Mouse (Mus musculus): Measurements from ENCODE around the gene Il23a. TPM values are rescaled to one million over a fixed set of nuclear protein-coding genes. Genes with fewer than 3 reads are reported as not detected.
"Not testable (repeated sequence)": the region's sequence is repeated elsewhere in the genome, so short reads cannot be mapped to it uniquely, and the experiment has no call there.

Il23a gene
- polyA plus RNA-seq, 1 experiment from 2014 or later = 0.04 TPM

DNA sequence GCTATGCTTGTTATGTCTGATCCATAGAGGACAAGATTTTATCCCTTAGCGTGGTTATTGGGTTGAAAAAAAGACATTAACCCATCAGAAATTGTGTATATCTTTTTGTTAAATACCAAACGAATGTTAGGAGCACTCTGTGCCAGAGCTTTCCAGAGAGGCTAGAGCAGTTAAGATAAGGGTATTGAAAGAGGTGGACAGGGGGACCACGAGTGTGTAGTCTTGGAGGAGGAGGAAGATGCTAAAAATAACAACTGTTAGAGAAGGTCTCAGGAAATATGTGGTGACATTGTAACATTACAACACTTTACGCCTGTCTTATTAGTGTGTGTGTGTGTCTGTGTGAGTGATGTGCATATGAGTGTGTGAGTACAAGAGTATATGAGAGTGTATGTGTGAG is 12.3 kb upstream of the Il23a start:
- ChIA-PET CTCF (no interaction called here), POLR2A (no interaction called here)
- in situ Hi-C loops (cut with MboI; ENCODE audit: low pct_unique_long_range_greater_than_20kb) = no loop called here
- ATAC-seq (no peak), DNase-seq (ENCODE audit: low read depth, low spot score) (no peak)
- TF ChIP-seq CTCF (IDR thresholded peaks at IDR 0.05) = no peak
- no peaks in the 10 kb centered on the region for H3K27me3 ChIP-seq

GRCm38 (mm10) chr10:128310177-128310576 is 11.6 kb upstream of the Il23a start:
- ChIA-PET POLR2A (no interaction called here), CTCF (no interaction called here)
- in situ Hi-C loops (cut with MboI; ENCODE audit: low pct_unique_long_range_greater_than_20kb) = no loop called here
- DNase-seq (ENCODE audit: low read depth, low spot score) (no peak), ATAC-seq (no peak)
- no peak for TF ChIP-seq CTCF (IDR thresholded peaks at IDR 0.05)
- no peaks in the 10 kb centered on the region for H3K27me3 ChIP-seq

DNA sequence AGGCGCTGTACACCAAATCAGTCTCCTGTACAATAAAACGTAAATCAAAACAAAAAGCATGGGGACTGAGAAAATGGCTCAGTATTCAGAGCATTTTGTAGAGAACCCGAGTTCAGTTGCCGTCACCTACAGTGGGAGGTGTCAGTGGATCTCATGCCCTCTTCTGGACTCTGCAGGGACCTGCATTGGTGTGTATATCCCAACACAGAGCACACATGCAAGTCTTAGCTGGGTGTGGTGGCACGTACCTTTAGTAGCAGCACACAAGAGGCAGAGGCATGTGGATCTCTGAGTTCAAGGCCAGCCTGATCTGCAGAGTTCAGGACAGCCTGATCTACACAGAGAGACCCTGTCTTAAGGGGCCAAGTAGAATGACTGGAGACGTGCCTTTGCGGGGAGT is 11.1 kb upstream of the Il23a start:
- CTCF ChIA-PET = interaction anchor here (0.9 kb wide), 1 partner anchor 26 kb away, joined by 3 read pairs; no protein-coding TSS in a partner anchor
- DNase-seq (ENCODE audit: low read depth, low spot score) (no peak), ATAC-seq (no peak)
- POLR2A ChIA-PET = no interaction called here
- in situ Hi-C loops (cut with MboI; ENCODE audit: low pct_unique_long_range_greater_than_20kb) = no loop called here
- H3K27me3 ChIP-seq = no peaks in the 10 kb centered on the region
- no peak for TF ChIP-seq CTCF (IDR thresholded peaks at IDR 0.05)

DNA sequence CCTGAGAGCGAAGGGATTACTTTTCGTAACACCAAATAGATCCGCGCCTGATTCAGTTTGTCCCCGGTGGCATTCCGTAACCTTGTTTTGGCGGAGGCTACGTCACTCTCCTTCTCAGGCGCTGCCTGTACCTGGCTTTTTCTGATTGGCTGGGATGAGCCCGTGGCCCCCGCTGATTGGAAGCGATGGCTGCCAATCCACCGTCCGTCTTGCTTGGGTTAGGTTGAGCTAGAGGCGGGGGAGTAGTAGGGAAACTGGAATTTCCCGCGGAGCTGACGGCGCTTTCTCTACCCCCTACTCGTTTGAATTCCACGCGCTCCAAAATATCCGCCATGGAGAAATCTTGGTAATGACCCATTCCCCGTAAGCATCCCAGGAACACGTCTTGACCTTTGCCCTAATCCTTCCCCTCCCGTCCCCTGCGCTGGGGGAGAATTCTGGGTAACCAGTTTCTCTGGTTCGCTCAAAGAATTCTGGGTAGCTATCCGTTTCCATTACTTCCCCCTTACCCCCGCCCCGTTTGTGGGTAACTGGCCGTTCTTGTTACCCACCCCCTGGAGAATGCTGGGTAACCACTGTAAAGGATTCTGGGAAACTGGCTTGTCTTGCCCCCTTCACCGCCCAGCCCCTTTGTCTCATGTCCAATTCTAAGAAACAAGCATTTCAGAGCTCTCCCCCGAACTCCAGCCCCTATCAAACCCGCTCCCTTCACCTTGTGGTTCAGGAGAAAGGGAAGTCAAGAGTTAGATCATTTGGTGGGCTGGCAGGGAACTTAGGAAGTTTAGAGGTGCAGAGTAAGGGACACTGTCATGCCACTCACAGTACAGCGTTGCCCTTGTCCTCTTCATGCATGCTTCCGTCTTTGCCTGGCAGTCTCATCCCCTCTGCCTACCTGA is 4.8 kb upstream of the Il23a start, which contains the start of gene Pan2:
Pan2 (plus strand) TSS at position 210 of the 896 bp plus-strand sequence.
- ChIA-PET POLR2A (interaction anchor here (1.1 to 1.3 kb wide), 2 partner anchors 11 to 12 kb away, joined by 3 to 7 read pairs; no protein-coding TSS in a partner anchor), CTCF (interaction anchor here (0.9 to 2.3 kb wide), 4 partner anchors 12 to 19 kb away, joined by 3 to 5 read pairs (median 4); partner anchors contain the start of gene Cnpy2)
- no peaks in the 10 kb centered on the region for H3K27me3 ChIP-seq
- peak; percentile 99 for ATAC-seq
- in situ Hi-C loops (cut with MboI; ENCODE audit: low pct_unique_long_range_greater_than_20kb) = no loop called here
- no peak for TF ChIP-seq CTCF (IDR thresholded peaks at IDR 0.05)
- DNase-seq (ENCODE audit: low read depth, low spot score) = peak; percentile 96

GRCm38 (mm10) chr10:128302785-128303125 is 4.2 kb upstream of the Il23a start:
- no peaks in the 10 kb centered on the region for H3K27me3 ChIP-seq
- DNase-seq (ENCODE audit: low read depth, low spot score) (no peak), ATAC-seq (no peak)
- POLR2A ChIA-PET = interaction anchor here (1.3 kb wide), 1 partner anchor 11 kb away, joined by 7 read pairs; no protein-coding TSS in a partner anchor
- TF ChIP-seq CTCF (IDR thresholded peaks at IDR 0.05) = no peak
- in situ Hi-C loops (cut with MboI; ENCODE audit: low pct_unique_long_range_greater_than_20kb) = no loop called here
- CTCF ChIA-PET = interaction anchor here (1.3 to 2.3 kb wide), 2 partner anchors 17 to 20 kb away, joined by 3 to 5 read pairs; partner anchors contain the start of gene Cnpy2

DNA sequence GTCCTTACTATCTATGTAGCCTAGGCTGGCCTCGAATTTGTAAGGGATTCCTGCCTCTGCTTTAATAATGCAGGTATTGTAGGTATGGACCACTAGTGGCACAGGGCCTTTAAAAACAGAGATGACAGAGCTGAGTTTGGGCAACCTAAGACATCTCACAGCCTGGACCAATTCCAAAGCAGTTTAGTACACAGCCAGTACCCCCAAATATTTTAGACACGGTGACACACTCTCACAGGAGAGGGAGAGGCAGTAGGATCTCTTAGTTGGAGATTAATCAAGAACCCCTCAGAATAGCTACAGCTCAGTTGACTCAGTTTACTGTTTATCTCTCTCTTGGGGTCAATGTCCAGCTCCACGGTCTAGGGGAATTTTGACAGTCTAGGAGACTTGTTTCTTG is 3.8 kb upstream of the Il23a start:
- ATAC-seq (no peak), DNase-seq (ENCODE audit: low read depth, low spot score) (no peak)
- H3K27me3 ChIP-seq = no peaks in the 10 kb centered on the region
- in situ Hi-C loops (cut with MboI; ENCODE audit: low pct_unique_long_range_greater_than_20kb) = no loop called here
- TF ChIP-seq CTCF (IDR thresholded peaks at IDR 0.05) = no peak
- POLR2A ChIA-PET = interaction anchor here (1.3 kb wide), 1 partner anchor 10 kb away, joined by 7 read pairs; no protein-coding TSS in a partner anchor
- CTCF ChIA-PET = interaction anchor here (1.0 to 1.3 kb wide), 2 partner anchors 17 to 20 kb away, joined by 3 read pairs; partner anchors contain the start of gene Cnpy2

GRCm38 (mm10) chr10:128298243-128298642 is 309 bp downstream of the Il23a start:
- POLR2A ChIA-PET = no interaction called here
- ATAC-seq (no peak), DNase-seq (ENCODE audit: low read depth, low spot score) (no peak)
- no peaks in the 10 kb centered on the region for H3K27me3 ChIP-seq
- CTCF ChIA-PET = interaction anchor here (1.6 kb wide), 1 partner anchor 15 kb away, joined by 4 read pairs; no protein-coding TSS in a partner anchor
- TF ChIP-seq CTCF (IDR thresholded peaks at IDR 0.05) = no peak
- in situ Hi-C loops (cut with MboI; ENCODE audit: low pct_unique_long_range_greater_than_20kb) = no loop called here

DNA sequence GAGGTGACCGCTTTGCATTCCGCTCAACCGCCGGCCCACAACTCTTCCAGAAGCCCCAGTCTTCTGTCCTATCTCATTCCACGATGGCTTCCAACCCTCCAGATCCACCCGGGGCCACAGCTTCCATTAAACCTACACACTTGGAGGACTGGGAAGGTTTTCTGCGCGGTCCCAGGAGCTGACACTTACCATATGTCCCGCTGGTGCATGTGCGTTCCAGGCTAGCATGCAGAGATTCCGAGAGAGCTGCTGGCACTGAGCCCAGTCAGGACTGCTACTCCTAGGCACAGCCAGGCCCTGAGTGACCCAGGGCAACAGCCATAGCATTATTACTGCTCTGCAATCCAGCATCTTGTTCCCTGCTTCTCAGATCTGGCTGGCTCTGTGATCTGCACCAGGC is 930 bp downstream of the Il23a start:
- in situ Hi-C loops (cut with MboI; ENCODE audit: low pct_unique_long_range_greater_than_20kb) = no loop called here
- TF ChIP-seq CTCF (IDR thresholded peaks at IDR 0.05) = no peak
- CTCF ChIA-PET = no interaction called here
- H3K27me3 ChIP-seq = no peaks in the 10 kb centered on the region
- POLR2A ChIA-PET = no interaction called here
- DNase-seq (ENCODE audit: low read depth, low spot score) (no peak), ATAC-seq (no peak)

DNA sequence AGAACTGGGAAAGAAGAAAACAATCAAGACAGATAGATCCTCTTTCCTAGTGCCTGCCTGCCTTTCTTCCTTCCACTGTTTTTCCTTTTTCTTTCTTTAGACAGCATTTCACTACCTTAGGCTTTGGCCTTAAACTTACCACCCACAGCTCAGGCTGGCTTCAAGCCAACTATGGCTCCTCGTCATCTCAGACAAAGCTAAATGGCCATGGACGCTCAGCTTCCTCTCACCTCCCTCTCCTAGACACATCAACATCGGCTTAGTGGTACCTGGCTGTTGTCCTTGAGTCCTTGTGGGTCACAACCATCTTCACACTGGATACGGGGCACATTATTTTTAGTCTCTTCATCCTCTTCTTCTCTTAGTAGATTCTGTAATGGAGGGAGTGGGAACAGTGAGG is 1.3 kb downstream of the Il23a start:
- ATAC-seq (no peak), DNase-seq (ENCODE audit: low read depth, low spot score) (no peak)
- ChIA-PET CTCF (no interaction called here), POLR2A (no interaction called here)
- H3K27me3 ChIP-seq = no peaks in the 10 kb centered on the region
- TF ChIP-seq CTCF (IDR thresholded peaks at IDR 0.05) = no peak
- in situ Hi-C loops (cut with MboI; ENCODE audit: low pct_unique_long_range_greater_than_20kb) = no loop called here

- TF ChIP-seq CTCF (IDR thresholded peaks at IDR 0.05) = no peak
- CTCF ChIA-PET = interaction anchor here (1.9 kb wide), 1 partner anchor 13 kb away, joined by 9 read pairs; no protein-coding TSS in a partner anchor
Observed at GRCm38 (mm10) chr10:128296370-128297090, 2.0 kb downstream of the Il23a start.

GRCm38 (mm10) chr10:128290594-128290993 is 8.0 kb downstream of the Il23a start:
- CTCF ChIA-PET; in situ Hi-C loops (cut with MboI; ENCODE audit: low pct_unique_long_range_greater_than_20kb); ATAC-seq; H3K27me3 ChIP-seq; DNase-seq (ENCODE audit: low read depth, low spot score): not testable (repeated sequence)
- POLR2A ChIA-PET = interaction anchor here (2.0 kb wide), 1 partner anchor 10 kb away, joined by 4 read pairs; no protein-coding TSS in a partner anchor

More at GRCm38 (mm10) chr10:128296370-128297090, 2.0 kb downstream of the Il23a start:
- ATAC-seq (no peak), DNase-seq (ENCODE audit: low read depth, low spot score) (no peak)
- POLR2A ChIA-PET = no interaction called here
- H3K27me3 ChIP-seq = no peaks in the 10 kb centered on the region
- in situ Hi-C loops (cut with MboI; ENCODE audit: low pct_unique_long_range_greater_than_20kb) = no loop called here
